Mouse (Mus musculus) left cerebral cortex, postnatal 4 days (tissue): Measurements from ENCODE around the gene Ube2o. TPM values are rescaled to one million over a fixed set of nuclear protein-coding genes. Genes with fewer than 3 reads are reported as not detected.

Experiments used
- DNase-seq: peaks from one replicate; pipeline ENCODE4 v3.0.0-alpha.2; 2022
- intact Hi-C: fragments of 180-260 bp; cut with DNase I; formaldehyde crosslinking; loops from one replicate; pipeline ENCODE4 v1.15.1; 2025
- total RNA-seq, 2 experiments: library from RNA; stranded (reverse); gene quantifications; 2 replicates each; pipeline ENCODE4 v1.2.3; 2021

Gene Ube2o
- 100 to 1,000 TPM; 115 to 128 TPM for total RNA-seq

DNA sequence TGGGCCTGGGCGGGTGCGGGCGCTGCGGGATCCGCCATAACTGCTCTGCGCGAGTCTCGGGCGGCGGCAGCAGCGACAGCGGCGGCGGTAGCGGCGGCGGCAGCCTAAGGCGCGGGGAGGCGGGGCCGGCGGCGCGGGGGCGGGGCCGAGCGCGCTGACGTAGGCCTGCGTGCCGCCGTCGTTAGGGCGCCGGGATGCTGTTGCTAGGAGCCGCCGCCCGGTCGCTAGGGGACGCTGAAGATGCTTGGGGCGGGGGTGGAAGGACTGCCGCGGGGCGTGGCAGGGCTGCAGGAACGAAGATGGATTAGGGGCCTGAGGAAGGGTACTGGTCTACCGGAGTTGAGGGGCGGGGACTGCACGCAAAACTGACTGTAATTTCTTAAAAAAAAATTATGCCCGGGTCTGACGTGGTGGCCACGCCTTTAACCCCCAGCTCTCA is at the start of gene Ube2o:
Gene Ube2o, minus strand, starts transcription at position 72 of the 439 bp plus-strand sequence.
- DNase-seq, result peak; percentile 89
- intact Hi-C loops, result no loop called here

DNA sequence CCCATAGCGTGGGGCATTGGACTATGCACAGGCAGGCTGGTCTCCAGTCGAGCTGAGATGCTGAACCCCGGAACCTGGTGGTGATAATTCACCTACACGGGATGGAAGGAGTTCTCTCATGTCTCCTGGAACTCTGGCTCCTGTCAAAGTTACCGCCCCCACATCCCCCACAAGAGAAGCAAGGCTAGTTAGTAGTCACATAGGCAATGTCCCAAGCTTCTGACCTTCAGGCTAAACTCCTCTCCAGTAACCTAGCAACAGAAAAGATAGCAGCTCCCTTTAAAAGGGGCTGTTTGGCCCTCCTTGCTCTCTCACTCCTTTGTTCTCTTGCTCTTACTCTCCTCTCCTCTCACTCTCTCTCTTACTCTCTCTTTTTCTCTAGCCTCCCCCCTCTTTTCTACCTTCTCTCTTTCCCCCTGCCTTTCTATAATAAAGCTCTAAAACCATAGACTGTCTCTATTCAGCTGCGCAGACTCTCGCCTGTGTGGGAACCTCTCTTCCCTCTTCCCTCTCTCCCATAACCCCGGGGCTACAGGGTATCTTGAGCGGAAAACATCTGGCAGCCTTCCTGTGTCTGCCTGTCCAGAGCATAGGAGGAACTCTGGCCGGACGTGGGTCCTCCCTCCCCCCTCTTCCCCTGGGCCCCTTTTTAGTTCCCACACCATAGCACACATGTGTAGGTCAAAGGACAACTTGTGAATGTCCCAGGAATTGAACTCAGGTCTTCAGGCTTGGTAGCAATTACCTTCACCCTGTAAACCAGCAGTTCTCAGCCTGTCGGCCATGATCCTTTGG is 49.1 kb upstream of the Ube2o start:
- DNase-seq, result no peak
- intact Hi-C loops, result no loop called here

DNA sequence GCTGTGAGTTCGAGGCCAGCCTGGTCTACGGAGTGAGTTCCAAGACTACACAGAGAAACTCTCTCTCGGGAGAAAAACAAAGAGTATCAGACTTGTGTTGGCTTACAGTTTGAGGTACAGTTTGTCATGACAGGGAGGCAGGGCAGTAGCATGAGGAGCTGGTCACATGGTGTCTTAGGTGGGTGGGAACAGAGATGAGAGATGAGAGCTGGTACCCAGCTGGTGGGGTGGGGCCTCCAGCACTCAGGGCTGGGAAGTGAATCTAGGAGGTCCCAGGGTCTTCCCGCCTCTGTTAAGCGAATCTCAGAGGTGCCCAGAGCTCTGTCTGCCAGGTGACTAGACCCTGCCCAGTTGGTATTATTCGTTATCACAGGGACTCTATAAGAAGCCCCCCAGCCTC is 48.2 kb upstream of the Ube2o start:
- intact Hi-C loops, result loop anchor here (5.0 to 10.0 kb wide), 2 partner anchors 82 to 315 kb away; no protein-coding TSS in a partner anchor

DNA sequence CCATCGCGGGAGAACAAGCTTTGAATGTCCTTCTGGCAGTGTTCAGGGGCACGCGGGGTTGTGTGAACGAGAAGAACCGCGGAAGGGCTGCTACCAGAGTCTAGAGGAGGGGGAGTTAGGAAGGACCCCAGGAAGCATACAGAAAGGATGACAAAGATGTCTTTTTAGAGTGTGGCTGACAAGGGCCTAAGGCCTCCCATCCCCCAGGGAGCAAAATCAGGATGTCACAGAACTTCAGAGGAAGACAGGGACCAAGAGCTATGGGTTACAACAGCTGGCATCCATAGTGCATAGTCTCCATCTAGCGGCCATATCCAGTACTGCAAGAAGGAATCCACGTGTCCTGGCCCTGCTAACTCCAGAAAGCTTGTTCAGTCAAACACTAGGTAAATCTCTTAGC is 47.5 kb upstream of the Ube2o start:
- DNase-seq, result peak; percentile 86
- intact Hi-C loops, result loop anchor here (5.0 to 10.0 kb wide), 2 partner anchors 81 to 314 kb away; no protein-coding TSS in a partner anchor

More for the DNA sequence above, 48.2 kb upstream of the Ube2o start:
- no peak for DNase-seq

DNA sequence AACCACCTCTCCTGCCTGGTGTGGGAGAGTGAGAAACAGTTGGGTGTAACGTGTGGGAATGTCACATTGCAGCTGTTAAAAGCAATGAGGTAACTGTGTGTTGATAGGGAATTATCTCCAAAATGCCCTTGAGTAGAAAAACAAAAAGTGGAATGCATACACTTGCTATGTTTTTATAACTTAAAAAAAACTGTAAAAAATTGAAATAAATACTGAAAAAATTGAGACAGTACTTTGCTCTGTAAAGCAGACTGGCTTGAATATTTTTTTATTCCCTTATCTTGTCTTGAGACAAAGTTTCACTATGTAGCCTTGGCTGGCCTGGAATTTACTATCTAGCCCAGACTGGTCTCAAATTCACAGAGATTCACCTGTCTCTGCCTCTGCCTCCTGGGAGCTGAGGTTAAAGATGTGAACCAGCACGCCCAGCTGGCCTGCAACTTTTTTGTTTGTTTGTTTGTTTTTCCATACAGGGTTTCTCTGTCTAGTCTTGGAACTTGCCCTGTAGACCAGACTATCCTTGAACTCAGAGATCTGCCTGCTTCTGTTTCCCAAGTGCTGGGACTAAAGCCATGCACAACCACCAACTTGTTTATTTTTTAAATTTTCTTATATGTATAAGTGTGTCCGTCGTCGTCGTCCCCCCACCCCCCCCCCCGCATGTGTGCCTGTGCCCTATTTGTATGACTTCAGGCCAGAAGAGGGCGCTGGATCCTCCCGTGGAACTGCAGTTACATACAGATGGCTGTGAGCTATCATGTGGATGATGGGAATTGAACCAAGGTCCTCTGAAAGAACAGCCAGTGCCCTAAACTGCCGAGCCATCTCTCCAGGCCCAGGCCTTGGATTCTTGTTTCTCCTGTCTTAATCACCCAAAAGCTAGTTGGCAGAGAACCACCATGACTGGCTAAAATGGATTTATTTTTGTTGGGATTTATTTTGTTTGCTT is 46.1 kb upstream of the Ube2o start:
- DNase-seq, result no peak
- intact Hi-C loops, result loop anchor here (5.0 to 10.0 kb wide), 2 partner anchors 80 to 313 kb away; no protein-coding TSS in a partner anchor

DNA sequence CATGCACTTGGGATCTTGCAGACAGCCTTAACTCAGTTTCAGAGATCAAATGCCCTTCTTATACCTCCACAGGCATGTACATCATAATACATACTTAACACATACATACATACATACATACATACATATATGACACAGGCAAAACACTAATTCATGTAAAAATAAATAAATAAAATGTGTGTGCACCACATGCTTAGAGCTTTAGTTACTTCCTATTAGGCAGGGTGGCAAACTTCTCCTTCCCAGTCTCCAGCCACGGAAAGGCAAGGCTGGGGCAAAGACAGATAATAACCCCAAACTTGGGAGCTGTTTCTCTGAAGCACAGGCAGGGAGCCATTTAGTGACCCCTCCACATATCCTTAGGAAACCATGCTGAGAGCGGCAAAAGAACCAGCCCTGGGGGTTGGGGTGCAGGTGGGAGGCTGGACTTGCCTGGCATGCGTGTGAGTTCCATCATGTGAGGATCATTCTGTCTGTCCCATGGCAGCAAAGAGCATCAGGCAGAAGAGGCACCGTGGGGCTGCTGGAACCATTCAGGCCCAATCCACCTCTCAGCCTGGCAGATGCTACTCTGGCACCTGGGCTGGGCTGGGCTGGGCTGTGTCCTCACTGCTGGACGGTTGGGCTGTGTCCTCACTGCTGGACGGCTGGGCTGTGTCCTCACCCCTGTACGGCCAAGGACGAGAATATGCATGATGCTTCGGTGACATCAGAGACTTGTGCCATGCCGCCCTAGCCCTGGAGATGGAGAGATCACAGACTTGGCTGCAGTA is 45.2 kb upstream of the Ube2o start, which contains the start of gene Rhbdf2:
Gene Rhbdf2, minus strand, starts transcription at position 721 of the 773 bp plus-strand sequence.
- no peak for DNase-seq
- intact Hi-C loops, result loop anchor here (5.0 to 10.0 kb wide), 2 partner anchors 79 to 312 kb away; no protein-coding TSS in a partner anchor

DNA sequence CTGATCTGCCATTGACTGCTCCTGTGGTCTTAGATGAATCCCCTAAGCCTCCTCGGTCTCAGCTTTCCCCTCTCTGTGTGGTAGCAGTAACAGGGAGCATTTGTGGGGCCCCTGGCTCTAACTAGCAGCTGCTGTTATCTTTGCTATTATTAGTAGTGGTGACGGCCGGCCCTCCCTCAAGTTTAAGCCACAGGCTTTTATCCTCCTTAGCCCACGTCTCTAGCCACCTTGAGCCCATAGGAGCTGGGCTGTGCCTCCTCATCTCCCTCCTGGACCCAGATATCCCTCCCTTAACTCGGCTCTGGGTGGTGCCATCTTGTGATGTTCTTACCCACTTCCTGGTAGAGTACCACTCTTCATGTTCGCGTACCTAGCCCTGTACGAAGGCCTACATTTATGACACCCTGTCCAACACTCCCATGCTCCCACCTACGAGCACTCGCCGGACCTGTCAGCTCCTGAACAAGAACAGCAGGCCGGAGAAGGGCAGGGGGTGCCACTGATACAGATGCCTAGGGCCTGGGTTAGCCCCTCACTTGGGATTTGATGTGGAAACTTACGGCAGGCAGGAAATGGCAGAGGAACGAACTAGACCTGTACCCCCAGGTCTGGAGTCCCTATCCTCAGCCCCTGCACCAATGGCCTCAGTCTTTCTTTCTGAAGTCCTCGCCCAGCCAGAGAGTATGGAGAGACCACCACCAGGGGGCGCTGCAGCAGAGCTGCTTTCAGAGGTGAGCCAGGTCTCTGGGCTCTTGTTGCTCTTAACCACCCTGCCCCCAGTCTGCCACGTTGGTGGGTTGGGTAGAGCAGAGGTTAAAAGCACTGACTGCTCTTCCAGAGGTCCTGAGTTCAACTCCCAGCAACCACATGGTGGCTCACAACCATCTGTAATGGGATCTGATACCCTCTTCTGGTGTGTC is 44.1 kb upstream of the Ube2o start:
- intact Hi-C loops, result loop anchor here (5.0 to 10.0 kb wide), 2 partner anchors 78 to 311 kb away; no protein-coding TSS in a partner anchor
- no peak for DNase-seq

DNA sequence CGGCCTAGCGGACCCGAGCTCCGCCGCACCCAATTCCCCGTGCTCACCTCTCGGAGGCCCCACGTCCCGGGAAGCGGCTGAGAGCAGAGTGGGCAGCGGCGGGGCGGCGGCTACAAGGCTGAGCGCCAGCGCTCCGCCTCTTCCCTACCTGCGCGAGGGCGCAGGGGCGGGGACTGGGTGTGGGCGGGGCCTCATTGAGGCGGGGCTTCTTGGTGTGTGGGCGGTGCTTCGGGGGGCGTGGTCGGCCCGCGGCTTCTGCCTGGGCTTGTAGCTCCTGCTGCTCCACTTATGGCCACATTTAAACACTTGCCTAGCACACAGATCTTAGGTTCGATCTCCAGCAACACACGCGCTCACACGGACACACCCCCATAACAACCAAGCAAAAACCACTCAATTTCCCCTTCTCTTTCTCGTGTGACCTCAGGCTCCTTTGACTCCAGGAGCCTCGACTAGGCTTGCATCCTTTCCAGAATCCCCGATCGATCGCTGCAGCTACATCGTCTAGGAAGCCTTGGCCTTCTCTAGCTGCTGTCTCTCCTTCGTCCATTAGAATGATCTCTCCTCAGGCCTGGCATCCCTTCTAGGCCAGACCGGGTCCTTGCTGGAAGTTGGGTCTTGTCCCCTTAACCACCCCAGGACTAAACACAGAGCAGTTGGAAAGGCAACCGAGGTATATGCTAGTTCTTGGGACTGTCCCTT is 43.0 kb upstream of the Ube2o start:
- intact Hi-C loops, result loop anchor here (10.0 kb wide), 1 partner anchor 309 kb away; no protein-coding TSS in a partner anchor
- DNase-seq, result no peak

DNA sequence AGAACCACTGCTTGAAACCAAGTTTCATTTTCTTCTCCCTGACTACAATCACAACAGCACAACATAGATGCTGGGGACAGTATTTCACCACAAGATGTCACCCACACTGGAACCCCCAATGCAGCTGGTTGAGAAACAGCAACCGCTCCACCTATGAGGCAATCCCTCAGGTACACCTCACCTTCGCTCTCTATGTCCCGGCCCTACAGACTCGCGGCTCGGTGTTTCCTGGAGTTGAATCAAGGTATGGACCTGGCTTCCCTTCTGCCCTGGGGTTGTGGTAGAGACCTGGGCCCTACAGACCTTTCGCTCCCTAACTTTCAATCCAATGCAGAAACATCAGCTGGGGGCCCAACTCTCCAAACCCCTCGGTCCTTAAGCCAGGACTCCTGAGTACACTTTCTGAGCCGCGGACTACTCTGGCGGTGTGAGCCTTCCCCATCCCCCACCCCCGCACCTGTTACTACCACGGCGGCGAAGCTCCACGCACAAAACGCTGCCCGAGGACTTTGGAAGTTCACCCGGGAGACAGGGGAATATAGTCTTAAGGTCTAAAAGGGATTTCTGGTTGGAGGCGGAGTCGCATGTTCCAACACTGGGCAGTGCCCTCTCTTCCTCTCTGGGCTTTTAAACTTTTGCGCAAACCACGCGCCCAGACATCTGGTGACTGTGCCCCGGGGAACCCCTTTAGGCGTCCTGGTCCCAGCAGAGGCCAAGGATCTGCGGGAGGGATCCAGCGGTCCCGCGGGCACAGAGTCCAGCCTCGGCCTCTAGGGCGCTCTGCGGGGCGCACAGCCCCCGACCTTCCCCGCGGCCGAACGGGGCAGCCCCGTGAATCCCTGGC is 42.3 kb upstream of the Ube2o start:
- no peak for DNase-seq
- intact Hi-C loops, result loop anchor here (10.0 kb wide), 1 partner anchor 309 kb away; no protein-coding TSS in a partner anchor

DNA sequence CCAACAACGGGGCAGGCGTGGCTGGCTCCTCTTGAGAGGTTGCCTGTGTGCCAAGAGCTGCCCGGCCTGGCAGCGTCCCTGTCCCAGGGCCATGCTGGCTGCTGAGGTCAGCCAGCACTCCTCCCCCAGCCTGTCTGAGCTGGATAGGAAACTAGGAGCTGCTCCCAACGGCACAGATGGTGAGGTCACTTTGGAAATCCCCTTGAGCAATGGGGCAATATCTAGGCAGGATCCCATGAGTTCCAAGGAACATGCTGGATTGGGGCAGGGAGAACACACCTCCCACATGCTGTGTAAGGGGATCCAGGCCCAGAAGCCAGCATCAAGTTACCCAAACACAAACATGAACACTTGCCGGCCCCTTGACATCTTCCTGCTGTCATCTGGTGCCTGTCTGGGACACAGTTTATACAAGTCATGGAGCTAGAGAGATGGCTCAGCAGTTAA is 40.0 kb upstream of the Ube2o start:
- peak; percentile 92 for DNase-seq
- intact Hi-C loops, result loop anchor here (10.0 kb wide), 1 partner anchor 306 kb away; no protein-coding TSS in a partner anchor

DNA sequence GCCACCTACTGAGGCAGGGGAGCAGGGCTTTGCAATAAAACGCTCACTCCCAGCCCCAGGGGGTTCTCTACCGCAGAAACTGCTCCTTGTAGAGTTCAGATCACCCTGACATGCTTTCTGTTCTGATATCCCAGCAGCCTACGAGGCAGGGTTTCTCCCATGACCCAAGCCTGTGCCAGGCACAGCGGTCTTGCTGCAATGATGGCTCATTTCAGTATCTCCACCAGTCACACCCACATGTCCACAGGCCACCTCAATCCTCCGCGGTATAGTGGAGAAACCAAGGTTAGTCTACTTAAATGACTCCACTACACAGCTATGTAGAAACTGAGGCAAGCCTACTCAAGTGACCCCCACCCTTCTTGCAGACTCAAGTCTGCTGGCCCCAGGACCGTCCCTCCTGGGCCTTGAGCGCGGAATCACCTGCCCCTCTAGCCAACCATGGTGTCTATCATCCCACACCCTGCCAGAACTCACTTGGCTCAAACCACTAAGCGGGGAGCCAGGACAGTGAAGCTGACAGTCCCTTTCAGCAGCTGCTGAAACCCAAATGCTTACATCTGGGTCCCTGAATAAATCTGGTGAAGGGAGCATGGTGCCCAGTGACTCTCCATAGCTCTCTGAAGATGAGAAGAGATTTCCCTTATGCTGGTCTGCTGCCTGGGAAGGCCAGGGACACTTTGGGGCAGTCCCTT is 39.5 kb upstream of the Ube2o start:
- DNase-seq, result peak; percentile 63
- intact Hi-C loops, result loop anchor here (10.0 kb wide), 1 partner anchor 306 kb away; no protein-coding TSS in a partner anchor

DNA sequence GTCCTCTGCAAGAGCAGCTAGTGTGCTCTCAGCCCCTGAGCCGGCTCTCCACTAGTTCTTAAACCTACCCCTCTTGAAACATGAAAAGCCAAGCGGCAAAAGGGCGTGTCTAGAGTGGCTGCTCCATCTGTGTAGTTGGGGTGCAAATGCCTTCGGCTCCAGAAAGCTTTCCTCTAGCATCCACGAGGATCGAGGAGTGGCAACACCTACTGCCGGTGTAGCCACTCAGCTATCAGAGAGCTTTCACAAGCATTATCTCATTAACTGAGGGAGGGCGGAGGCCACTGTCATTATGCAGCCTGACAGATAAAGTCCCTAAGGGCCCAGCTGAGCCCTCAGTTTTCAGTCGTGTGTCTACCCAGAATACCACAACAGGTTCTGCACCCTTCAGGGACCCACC is 38.8 kb upstream of the Ube2o start:
- DNase-seq, result no peak

DNA sequence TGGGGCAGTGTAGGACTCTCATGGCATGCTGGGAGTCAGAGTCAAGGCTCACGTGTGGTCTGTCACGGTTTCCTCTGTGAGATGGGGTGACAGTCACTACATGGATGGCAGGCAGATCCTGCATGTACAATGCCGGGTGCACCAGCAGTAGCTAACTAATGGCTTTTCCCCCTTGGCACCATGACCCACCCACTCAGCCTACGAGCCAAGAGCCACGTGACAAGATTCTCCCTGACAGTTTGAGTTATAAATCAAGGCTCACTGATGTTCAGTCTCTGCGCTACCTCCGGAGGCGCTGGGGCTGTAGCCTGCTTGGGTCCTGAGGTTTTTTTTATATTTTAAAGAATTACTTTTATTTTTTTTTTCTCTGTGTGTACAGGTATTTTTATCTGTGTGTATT is 38.3 kb upstream of the Ube2o start:
- peak; percentile 52 for DNase-seq
- intact Hi-C loops, result no loop called here

More for the DNA sequence above, 38.8 kb upstream of the Ube2o start:
- intact Hi-C loops, result loop anchor here (10.0 kb wide), 1 partner anchor 305 kb away; no protein-coding TSS in a partner anchor

DNA sequence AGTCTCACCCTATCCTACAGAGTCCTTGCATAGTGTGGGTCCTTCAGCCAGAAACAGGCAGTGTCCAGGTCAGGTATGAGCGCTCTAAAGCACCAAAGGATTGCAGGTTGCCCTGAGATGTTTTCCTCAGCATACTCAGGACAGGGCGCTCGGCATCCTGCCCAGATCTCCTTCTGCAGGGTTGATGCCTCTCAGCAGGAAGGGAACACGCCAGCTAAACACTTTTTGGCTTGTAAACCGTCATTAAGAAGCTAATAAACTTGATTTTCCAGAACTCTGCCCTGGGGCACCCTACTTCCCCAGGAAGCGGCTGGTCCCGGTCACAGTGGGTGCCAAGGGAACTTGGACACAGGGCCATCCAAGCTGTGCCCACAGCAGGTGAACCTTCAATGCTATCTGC is 37.9 kb upstream of the Ube2o start:
- intact Hi-C loops, result no loop called here
- peak; percentile 78 for DNase-seq

DNA sequence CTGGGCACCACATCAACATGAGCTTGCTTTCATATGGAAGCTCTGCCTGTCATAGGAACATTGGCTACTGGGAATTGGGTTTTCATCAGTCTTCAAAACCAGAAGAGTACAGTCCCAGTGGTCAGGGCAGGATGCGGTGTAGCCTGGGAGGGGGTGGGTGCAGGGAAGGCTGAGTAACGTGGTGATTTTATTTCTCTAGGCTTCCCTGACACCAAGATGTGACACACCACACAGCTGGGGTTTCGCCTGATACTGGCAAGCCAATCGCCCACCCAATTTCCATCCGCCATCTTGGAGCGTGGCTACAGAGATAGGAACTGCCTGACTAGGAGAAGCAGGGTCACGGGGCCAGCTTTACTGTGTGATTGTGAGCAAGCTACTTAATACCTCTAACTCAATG is 37.4 kb upstream of the Ube2o start:
- no peak for DNase-seq
- intact Hi-C loops, result no loop called here

DNA sequence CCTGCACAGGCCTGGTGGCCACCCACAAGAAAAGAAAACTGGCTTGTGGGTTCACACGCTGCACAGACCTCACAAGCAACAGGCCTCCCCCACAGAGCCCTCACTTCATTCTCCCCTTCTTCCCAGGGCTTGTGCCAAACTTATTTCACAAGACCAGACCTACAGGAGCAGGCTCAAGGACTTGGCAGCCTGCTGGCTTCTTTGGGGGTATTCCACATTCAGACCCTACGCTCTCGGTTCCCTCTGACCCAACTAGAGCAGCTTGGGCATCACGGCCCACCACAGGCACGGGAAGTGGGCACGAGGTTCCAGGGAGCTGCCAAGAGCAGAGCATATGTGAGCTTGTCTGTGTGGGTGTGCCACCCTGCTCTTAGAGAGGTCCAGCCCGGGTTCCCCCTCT is 36.4 kb upstream of the Ube2o start:
- peak; percentile 56 for DNase-seq
- intact Hi-C loops, result no loop called here
